Mouse (Mus musculus): ENCODE results near the gene Lingo2. TPM values are rescaled to one million over a fixed set of nuclear protein-coding genes. Genes with fewer than 3 reads are reported as not detected.
"Not testable (repeated sequence)": the region's sequence is repeated elsewhere in the genome, so short reads cannot be mapped to it uniquely, and the experiment has no call there.

Gene Lingo2
- polyA plus RNA-seq, 1 experiment = not detected

GRCm38 (mm10) chr4:35761181-35761580 lies 1190.4 kb downstream of the Lingo2 start:
- Histone ChIP-seq H3K4me3 (ENCODE audit: insufficient read depth, low read depth, low read length) (no peak overlapping the region), H3K4me1 (ENCODE audit: control insufficient read depth, insufficient read depth, insufficient read length, low read length) (no peaks in the 10 kb centered on the region), H3K27ac (replicated peaks; ENCODE audit: low read depth, low read length) (no peak overlapping the region)

GRCm38 (mm10) chr4:35752121-35752860 lies 1199.3 kb downstream of the Lingo2 start:
- no peak overlapping the region for H3K4me3 ChIP-seq (ENCODE audit: insufficient read depth, low read depth, low read length)
- no peak overlapping the region for H3K27ac ChIP-seq (replicated peaks; ENCODE audit: low read depth, low read length)
- H3K4me1 ChIP-seq (ENCODE audit: control insufficient read depth, insufficient read depth, insufficient read length, low read length) = no peaks in the 10 kb centered on the region

GRCm38 (mm10) chr4:35746693-35747092 lies 1204.9 kb downstream of the Lingo2 start:
- no peaks in the 10 kb centered on the region for H3K4me1 ChIP-seq (ENCODE audit: control insufficient read depth, insufficient read depth, insufficient read length, low read length)
- no peak overlapping the region for H3K27ac ChIP-seq (replicated peaks; ENCODE audit: low read depth, low read length)
- H3K4me3 ChIP-seq (ENCODE audit: insufficient read depth, low read depth, low read length) = no peak overlapping the region

GRCm38 (mm10) chr4:35724774-35725173 lies 1226.8 kb downstream of the Lingo2 start:
- Histone ChIP-seq H3K4me1 (ENCODE audit: control insufficient read depth, insufficient read depth, insufficient read length, low read length) (no peaks in the 10 kb centered on the region), H3K4me3 (ENCODE audit: insufficient read depth, low read depth, low read length) (no peak overlapping the region), H3K27ac (replicated peaks; ENCODE audit: low read depth, low read length) (no peak overlapping the region)

- no peaks in the 10 kb centered on the region for H3K4me1 ChIP-seq (ENCODE audit: control insufficient read depth, insufficient read depth, insufficient read length, low read length)
- H3K4me3 ChIP-seq (ENCODE audit: insufficient read depth, low read depth, low read length) = no peak overlapping the region
- no peak overlapping the region for H3K27ac ChIP-seq (replicated peaks; ENCODE audit: low read depth, low read length)
Measured at GRCm38 (mm10) chr4:35704126-35704525, 1247.4 kb downstream of the Lingo2 start.

- no peaks in the 10 kb centered on the region for H3K4me1 ChIP-seq (ENCODE audit: control insufficient read depth, insufficient read depth, insufficient read length, low read length)
- no peak overlapping the region for H3K4me3 ChIP-seq (ENCODE audit: insufficient read depth, low read depth, low read length)
- no peak overlapping the region for H3K27ac ChIP-seq (replicated peaks; ENCODE audit: low read depth, low read length)
Measured at GRCm38 (mm10) chr4:35702661-35703060, 1248.9 kb downstream of the Lingo2 start.

- no peak overlapping the region for H3K4me3 ChIP-seq (ENCODE audit: insufficient read depth, low read depth, low read length)
- no peaks in the 10 kb centered on the region for H3K4me1 ChIP-seq (ENCODE audit: control insufficient read depth, insufficient read depth, insufficient read length, low read length)
- no peak overlapping the region for H3K27ac ChIP-seq (replicated peaks; ENCODE audit: low read depth, low read length)
Measured at GRCm38 (mm10) chr4:35695137-35695522, 1256.4 kb downstream of the Lingo2 start.

GRCm38 (mm10) chr4:35694360-35695136 lies 1257.0 kb downstream of the Lingo2 start:
- H3K4me1 ChIP-seq (ENCODE audit: control insufficient read depth, insufficient read depth, insufficient read length, low read length) = no peaks in the 10 kb centered on the region
- no peak overlapping the region for H3K4me3 ChIP-seq (ENCODE audit: insufficient read depth, low read depth, low read length)
- H3K27ac ChIP-seq (replicated peaks; ENCODE audit: low read depth, low read length) = no peak overlapping the region

- no peak overlapping the region for H3K27ac ChIP-seq (replicated peaks; ENCODE audit: low read depth, low read length)
- H3K4me3 ChIP-seq (ENCODE audit: insufficient read depth, low read depth, low read length) = no peak overlapping the region
Measured at GRCm38 (mm10) chr4:35690521-35690920, 1261.0 kb downstream of the Lingo2 start.

GRCm38 (mm10) chr4:35688498-35689240 lies 1262.9 kb downstream of the Lingo2 start:
- H3K4me3 ChIP-seq (ENCODE audit: insufficient read depth, low read depth, low read length); H3K27ac ChIP-seq (replicated peaks; ENCODE audit: low read depth, low read length); H3K4me1 ChIP-seq (ENCODE audit: control insufficient read depth, insufficient read depth, insufficient read length, low read length): not testable (repeated sequence)

More at GRCm38 (mm10) chr4:35690521-35690920, 1261.0 kb downstream of the Lingo2 start:
- no peaks in the 10 kb centered on the region for H3K4me1 ChIP-seq (ENCODE audit: control insufficient read depth, insufficient read depth, insufficient read length, low read length)
